Mouse (Mus musculus): ENCODE results near the gene Fgfr2. TPM values are rescaled to one million over a fixed set of nuclear protein-coding genes. Genes with fewer than 3 reads are reported as not detected.

The Fgfr2 gene
- total RNA-seq, 2 experiments from 2014 or later: 1.5 to 1.7 TPM

DNA sequence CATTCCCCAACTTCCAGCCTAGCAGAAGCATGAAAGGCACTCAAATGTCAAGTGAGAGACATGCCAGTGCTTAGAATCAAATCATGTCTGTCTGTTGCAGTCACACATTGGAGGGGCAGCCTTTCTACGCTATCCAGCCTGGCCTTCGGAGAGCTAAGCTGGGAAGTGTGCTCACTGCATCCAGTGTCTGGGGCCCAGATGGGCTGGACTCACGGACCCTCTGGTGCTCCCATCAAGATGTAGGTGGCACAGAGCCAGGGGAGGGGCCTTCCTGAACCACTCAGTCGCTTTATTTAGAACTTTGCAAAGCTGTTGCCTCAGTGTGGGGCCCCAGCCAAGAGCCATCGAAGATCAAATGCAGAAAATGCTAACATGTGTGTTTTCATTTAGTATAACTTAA, 2135.0 kb downstream of the Fgfr2 start:
- DNase-seq: no peak
- intact Hi-C loops (cut with DNase I): no loop called here

DNA sequence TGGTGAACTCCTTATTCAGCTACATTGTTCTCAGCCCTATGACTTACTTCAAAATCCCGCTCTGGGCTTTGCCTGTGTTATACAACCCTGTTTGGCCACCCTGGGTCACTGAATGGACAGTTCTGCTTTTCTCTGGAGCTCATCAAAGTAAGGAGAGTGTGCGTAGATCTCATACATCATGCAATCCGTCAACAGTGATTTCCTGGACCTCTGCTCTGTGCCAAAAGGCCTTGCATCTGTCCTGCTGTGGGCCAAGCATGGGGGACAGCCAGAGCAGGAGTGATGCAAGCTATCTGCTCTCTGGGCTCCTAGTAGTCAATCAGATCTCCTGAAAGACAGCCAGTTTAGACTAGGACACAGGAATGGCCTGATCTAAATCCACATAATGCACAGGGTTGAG, 2137.4 kb downstream of the Fgfr2 start:
- intact Hi-C loops (cut with DNase I): no loop called here
- DNase-seq: no peak

DNA sequence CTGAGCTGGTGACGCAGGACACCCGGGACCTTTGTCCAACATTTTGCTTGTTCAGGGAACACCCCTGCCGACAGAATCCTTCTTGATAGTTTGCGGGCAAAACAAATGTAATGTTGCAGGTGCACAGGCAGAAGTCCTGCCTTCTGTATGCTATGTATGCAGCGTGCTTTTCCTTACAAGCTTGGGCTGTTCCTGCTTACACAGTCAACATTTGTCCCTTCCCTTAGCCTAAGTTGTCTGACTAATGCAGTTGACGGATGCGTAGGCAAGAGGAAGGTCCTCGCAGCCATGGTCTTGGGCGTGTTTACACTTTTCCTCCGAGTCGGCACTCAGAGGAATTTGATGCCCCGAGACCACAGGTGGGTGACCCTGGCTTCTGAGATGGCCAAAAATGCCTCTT, 2138.0 kb downstream of the Fgfr2 start:
- intact Hi-C loops (cut with DNase I): no loop called here
- no peak for DNase-seq

DNA sequence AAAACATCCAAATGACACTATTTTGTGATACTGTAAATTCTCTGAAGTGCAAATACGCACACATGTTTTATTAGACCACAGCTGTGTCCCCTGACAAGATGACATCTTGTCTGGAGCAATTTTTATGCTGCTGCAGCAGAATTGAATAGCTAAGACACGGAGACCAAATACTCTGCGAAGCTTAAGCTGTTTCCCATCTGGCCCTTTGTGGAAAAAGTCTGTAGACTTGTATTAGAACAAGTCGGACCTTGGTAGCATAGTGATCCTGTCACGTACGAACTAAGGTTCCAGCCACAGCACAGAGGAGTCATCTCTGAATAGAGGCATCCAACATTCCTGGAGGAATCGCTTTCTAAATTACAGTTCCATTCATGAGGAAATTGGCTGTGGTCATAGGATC, 2138.9 kb downstream of the Fgfr2 start:
- intact Hi-C loops (cut with DNase I): no loop called here
- DNase-seq: no peak

DNA sequence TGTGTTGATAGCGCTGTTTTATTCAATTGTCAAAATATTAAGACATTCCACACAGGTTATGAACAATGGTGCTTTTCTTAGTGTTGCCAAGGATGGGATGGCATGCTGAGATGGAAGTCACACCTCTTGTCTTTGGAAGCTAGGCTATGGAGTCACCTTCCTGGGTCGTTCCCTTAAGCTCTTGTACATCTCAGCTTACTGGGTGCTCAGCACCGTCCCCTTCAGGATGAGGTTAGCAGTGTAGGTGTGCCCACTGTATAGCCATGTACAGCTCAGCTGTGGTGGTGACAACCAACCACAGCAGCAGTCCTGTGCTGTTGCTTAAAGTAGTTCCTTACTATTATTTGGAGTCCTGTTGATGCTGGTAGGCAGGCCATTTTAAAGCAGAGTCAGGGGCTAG, 2140.3 kb downstream of the Fgfr2 start:
- intact Hi-C loops (cut with DNase I): no loop called here
- DNase-seq: no peak

DNA sequence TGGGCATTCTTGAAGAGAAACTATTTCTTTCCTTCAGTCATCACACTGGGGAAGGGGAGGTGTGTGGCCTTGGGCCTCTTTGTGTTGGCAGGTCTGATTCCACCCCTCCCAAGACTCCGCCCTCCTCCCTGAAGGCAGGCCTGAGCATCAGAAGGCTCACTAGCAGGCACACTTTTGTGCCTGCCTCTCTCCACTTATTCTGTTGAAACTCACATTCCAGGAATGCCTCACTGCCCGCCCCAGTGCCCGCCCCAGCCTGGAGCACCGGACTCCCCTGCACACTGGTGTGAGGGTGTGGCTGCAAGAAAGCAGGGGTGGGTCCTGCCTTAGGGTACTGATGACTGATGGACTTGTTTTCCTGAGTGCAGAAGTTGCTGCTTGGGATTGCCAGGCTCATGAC, 2140.8 kb downstream of the Fgfr2 start:
- intact Hi-C loops (cut with DNase I): no loop called here
- no peak for DNase-seq

DNA sequence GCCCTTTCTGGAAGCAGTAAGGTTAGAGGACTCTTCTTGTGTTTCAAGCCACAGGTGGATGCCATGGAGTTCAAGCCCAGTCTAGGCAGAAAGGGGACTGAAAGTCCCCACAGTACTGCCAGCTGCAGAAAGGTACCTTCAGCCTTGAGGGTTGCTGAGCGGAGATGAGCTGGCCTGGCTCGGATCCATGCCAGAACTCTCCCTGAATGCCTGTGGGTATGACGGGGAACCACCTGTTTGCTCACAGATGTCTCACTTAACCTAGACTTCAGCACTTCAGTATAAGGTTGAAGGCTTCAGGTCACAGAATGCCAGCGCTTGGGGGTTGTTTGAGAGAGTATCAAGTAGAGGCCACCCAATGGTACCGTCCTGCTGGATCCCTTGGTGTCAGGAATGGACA, 2143.0 kb downstream of the Fgfr2 start:
- no peak for DNase-seq
- intact Hi-C loops (cut with DNase I): no loop called here

DNA sequence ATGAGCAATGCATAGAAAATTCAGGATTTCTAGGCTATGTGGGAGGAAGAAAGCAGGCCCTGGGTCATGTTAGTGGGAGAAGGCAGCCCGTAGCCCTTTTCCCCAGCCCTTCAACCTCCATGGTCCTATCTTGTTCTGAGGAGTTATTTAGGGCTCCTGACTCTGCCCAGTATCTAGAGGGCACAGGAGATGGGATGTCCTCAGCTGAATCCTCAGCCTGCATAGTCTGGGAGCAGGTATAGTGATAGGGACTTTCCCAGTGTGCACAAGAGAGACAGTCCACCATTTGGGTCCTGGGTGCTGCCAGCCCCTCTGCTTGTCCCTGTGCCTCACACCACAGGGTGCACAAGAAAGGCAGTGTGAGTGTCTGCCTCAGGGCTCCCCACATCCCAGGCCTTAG, 2144.6 kb downstream of the Fgfr2 start:
- DNase-seq: no peak
- intact Hi-C loops (cut with DNase I): loop anchor here (2.0 kb wide), 1 partner anchor 42 kb away; the partner anchor contains the start of gene Htra1

DNA sequence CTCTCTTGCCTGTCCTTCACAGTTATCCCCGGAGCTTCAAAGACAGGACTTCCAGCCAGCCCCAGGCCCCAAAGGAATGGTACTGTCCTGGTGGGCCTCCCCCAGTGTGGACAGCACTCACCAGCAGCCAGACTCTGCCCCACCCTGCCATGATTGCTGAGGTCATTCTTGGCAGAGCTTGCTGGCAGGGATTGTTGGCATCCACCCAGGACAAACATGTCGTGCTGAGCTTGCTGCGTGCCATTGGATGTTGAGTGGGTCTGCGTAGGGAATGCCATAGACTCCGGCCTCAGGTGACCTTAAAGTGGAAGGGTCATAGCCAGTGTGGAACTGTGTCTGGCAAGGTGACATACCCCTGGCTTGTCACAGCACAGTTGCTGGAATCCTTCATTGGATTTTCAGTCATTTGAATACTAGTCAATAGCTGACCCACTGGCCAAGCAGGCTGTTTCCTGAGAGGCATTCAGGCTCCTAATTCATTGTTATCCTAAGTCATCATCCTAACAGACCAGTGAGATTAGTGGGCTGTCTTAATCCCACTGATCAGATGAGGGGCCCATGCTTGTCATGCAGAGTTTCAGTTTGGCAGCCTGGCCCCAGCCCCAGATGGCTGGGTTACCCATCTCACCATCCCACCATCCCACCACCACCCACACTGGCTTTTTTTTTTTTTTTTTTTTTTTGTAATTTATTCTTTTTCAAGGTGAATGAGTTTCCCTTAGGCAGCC, 2145.2 kb downstream of the Fgfr2 start:
- intact Hi-C loops (cut with DNase I): loop anchor here (2.0 kb wide), 1 partner anchor 41 kb away; the partner anchor contains the start of gene Htra1
- peak; percentile 89 to 92 for DNase-seq

DNA sequence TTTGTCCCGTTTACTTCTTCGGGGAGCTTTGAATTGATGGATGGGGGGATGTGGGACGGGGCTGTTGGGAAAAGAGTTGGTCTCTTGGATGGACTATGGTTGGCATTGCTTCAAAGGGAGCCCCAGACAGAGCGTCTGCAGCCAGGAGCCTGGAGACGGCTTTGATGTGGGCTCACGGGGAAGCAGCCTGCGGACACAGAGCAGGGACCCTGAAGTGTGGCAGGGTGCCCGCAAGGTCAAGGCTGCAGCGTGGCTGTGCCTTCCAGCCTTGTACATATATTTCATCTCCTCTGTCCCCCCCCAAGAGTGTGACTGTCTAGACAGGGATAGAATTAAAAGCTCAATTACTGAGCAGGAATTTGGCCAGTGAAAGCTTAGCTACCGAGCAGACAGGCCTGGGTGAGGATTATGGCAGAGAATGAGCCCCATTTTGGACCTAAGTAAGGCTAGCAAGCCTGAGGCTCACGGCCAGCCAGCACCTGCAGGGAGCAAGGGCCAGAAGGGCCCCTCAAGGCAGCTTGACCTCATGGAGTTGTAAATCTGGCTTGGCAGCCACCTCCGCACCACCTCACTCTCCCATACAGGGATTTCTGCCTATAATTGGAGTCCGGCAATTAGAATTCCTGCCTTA, 2146.7 kb downstream of the Fgfr2 start:
- intact Hi-C loops (cut with DNase I): no loop called here
- DNase-seq: no peak

DNA sequence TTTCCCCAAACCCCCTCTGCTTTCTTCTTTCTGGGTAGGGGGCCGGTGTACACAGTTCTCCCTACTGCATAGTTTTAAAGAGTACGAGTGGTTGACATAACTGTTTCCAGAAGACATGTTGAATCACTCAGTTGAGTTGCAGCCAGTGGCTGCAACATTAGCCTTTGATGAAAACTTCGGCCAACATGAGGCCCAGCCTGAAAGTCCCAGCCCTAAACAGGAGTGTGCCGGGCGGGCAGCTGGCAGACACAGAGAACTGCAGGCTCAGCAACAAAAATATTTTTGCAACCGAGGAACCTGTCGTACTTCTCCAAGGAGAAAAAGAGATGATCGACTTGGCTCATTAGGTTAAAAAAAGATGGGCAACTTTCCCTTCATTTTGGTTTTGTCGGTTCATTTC, 2150.4 kb downstream of the Fgfr2 start:
- intact Hi-C loops (cut with DNase I): no loop called here
- no peak for DNase-seq

DNA sequence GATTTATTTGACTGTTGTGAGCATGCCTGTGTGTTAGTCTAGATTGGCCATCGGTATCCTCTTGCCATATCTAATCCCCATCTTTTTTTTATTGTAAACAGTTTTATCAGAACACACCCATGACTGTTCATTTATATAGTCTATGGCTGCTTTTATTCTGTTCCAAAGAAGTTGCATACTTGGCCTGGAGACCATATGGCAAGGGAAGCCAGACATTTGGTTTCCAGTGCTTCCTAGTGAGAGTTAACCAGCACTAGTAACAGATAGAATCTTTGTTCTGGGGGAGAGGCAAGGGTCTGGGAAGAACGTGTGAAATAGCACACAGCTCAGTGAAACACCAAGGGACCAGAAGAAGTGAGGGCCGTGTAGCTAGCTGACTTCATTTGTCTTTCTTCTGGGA, 2153.6 kb downstream of the Fgfr2 start:
- intact Hi-C loops (cut with DNase I): no loop called here
- no peak for DNase-seq

DNA sequence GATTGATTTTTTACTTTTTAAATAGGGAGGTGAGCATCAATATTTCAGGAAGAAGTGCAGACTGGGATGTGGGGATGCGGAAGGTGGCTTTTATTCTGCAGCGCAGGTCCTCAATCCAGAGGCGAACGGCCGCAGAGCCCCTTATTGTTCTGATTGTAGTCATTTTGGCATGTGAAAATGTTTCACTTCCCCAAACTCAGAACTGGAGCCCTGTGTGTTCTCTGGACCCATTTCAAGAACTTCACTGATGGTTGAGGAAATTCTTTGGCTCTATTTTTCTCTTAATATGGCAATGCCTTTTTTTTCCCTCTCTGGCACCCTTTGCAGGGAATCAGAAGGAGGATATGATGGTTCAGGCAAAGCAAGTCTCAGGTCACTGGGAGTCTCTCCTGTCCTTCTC, 2154.1 kb downstream of the Fgfr2 start:
- no peak for DNase-seq
- intact Hi-C loops (cut with DNase I): no loop called here

DNA sequence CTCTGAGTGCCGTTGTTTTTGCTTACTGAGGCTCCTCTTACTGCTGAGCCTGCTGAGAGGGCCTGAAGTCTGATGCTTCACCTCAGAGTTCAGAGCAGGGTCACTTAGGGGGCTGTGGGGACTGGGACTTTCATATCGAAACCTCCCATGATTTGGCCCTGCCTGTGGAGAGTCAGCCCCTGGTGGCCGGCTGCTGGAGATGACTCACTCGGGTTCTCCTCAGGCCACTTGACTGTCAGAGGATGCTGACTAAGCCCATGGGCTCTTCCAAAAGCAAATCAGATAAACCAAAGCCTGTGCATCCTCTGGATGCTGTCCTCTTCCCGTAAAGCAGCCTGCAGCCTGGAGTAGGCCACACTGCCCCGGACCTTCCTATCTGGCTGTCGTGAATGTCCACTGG, 2154.6 kb downstream of the Fgfr2 start:
- intact Hi-C loops (cut with DNase I): no loop called here

DNA sequence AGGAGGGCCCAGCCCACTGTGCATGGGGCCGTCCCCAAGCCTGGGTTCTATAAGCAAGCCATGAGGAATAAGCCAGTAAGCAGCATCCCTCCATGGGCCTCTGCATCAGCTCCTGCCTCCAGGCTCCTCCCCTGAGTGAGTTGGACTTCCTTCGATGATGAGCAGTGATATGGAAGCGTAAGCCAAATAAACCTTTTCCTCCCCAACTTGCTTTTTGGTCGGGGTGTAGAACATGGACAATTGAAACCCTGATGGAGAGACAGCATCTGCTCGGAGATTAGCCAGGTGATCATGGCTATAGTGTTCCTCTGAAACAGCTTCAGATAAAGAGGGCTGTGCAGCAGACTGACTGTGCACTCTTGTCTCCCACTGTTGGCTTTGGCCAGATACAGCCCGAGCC, 2155.2 kb downstream of the Fgfr2 start:
- DNase-seq: no peak
- intact Hi-C loops (cut with DNase I): no loop called here

More for the DNA sequence above, 2154.6 kb downstream of the Fgfr2 start:
- DNase-seq: peak; percentile 40 to 60

DNA sequence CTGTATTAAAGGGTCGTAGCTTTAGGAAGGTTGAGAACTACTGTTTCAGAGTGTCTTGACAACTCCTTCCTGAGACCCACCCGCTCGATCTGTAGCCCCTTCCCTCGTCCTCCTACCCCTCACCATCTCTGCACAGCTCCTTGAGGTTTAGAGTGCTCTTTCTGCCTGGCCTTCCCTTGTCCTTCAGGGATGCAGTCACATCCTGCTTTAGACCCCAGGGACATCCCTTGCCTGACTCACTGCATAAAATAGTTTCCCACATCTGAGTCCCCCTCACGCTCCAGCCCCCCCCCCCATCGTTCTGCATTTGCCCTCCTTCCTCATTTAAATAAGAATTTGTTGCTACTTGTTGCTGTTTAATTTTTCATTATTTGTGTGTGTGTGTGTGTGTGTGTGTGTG, 2156.3 kb downstream of the Fgfr2 start:
- intact Hi-C loops (cut with DNase I): no loop called here
- no peak for DNase-seq

DNA sequence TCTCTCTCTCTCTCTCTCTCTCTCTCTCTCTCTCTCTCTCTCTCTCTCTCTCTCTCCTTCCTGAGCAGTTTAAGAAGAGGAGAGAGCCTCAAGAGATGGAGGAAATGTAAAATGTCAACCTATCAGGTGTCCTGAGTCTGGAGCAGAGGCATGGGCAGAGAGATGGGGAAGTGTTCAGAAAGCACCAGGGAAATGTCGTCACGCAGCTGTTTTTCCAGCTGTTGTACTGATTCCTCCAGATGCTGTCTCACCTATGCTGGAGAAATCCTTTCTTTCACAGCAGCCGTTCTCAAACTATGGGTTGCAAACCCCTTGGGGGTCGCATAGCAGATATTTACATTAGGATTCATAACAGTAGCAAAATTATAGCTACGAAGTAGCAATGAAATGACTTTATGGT, 2156.7 kb downstream of the Fgfr2 start:
- intact Hi-C loops (cut with DNase I): no loop called here
- no peak for DNase-seq

DNA sequence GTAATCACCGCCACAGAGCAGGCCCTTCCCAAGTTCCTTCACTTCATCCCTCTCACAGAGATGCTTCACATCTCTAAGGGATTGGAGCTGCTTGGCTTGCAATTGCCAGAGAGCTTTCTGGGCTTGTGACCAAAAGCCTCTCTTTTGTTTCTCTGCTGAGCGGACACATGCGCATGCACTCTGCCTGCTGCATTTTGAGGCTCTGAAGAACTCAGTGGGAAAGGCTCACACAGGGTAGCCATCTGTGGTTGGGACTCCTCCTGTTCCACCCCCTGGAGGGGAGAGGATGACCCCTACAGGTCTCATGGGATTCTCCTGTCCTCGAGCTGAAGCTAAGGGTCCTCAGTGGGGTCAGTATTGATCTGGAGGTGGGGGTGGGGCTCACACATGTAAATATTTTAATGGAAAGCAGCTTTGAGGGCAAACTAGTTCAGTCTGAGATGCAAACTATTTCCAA, 2157.2 kb downstream of the Fgfr2 start:
- intact Hi-C loops (cut with DNase I): no loop called here
- DNase-seq: peak; percentile 47

DNA sequence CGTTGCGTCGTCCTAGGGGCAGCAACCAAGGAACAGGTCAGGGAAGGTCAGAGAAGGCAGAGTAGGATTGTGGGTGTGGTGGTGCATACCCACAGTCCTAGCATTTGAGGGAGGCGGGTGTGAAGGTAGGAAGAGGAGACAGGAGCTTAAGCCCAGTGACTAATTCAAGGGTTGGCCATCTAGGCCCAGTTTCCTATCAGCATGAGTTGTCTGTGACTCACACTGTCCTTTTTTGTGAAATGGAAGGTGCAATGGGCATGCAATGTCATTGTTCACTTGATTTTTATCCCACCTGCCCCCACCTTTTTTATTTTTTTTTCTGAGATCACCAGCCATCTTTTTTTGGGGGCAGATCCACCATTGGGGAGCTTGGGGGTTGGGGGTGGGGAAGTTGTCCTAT, 2157.8 kb downstream of the Fgfr2 start:
- DNase-seq: no peak
- intact Hi-C loops (cut with DNase I): no loop called here

DNA sequence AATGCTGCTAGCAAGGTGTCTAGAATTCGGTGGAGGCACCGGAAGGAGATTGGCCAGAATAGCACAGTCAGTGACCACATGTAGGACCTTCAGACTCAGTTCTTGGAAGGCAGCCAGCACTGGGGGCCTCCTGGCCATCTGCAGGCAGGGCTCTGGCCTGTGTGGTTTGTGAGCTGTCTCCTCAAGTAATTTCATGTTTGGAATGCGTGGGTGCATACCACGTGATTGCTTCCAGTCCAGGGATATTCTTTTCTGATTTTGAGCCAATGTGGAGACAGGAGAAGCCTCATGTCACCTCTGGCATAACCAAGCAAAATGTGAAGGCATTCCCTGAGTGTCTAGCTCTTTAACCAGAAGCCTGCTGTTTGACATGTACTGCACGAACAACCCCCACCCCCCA, 2158.5 kb downstream of the Fgfr2 start:
- peak; percentile 67 to 74 for DNase-seq
- intact Hi-C loops (cut with DNase I): no loop called here

DNA sequence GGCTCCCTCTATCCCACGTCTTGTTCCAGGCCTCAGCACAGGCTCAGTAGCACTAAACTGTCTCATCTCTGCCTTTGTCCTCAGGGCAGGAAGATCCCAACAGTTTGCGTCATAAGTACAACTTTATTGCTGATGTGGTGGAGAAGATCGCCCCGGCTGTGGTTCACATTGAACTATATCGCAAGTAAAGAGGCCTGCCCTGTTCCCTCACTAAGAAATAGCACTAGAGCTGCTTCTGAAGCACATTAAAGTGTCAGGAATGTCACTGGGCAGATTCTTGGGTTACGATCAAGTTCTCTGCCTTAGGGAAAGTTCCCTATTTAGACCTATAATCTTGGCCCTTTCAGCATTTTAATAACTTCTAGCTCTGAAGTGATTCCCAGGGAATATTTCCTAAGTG, 2161.7 kb downstream of the Fgfr2 start:
- DNase-seq: no peak
- intact Hi-C loops (cut with DNase I): no loop called here

DNA sequence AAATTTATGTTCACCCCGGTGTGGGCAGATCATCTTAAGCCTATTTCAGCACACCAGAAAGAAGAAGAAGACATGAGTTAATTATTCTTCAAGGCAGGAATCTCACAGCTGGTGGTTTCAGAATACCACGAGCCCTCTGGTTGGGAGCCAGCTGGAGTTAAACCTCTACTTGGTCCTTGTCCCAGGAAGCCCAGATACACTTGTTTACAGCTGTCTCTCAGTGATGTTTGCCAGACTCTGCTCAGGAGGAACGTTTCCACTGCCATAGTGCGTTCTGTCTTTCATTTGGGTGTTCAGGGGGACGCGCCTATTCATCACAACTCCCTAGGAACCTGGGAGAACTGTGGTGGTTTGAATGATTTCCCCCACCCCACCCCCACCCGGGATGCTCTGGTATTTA, 2163.3 kb downstream of the Fgfr2 start:
- intact Hi-C loops (cut with DNase I): no loop called here
- DNase-seq: peak; percentile 80 to 83
